Mouse (Mus musculus) stomach, postnatal 0 days (tissue): ENCODE data around the gene Fam221b. TPM values are rescaled to one million over a fixed set of nuclear protein-coding genes. Genes with fewer than 3 reads are reported as not detected.

Source experiments
- ATAC-seq: fragments of 200-750 bp; cut with Nextera tagmentation; 2 replicates; pipeline ENCODE4 v1.8.0; 2017; ENCODE audit not compliant: low FRiP score, low TSS enrichment
- DNase-seq: peaks from one replicate; pipeline ENCODE4 v3.0.0-alpha.2; 2016; ENCODE audit warnings: low spot score
- H3K27ac ChIP-seq: fragments of 300-500 bp; sonication (generic); replicated peaks from 2 replicates; pipeline ENCODE4 v1.5.1; 2014; ENCODE audit warnings: mild to moderate bottlenecking, control low read depth
- H3K27me3 ChIP-seq: fragments of 300-500 bp; sonication (generic); 2 replicates; pipeline ENCODE4 v1.6.1; 2014; ENCODE audit warnings: low read length; ENCODE audit not compliant: control insufficient read depth, insufficient read depth
- H3K36me3 ChIP-seq: fragments of 300-500 bp; sonication (generic); 2 replicates; pipeline ENCODE4 v1.6.1; 2014; ENCODE audit warnings: low read length, mixed read lengths; ENCODE audit not compliant: control insufficient read depth, insufficient read depth
- H3K4me1 ChIP-seq: fragments of 300-500 bp; sonication (generic); replicated peaks from 2 replicates; pipeline ENCODE4 v1.6.1; 2014; ENCODE audit warnings: antibody characterized with exemption; ENCODE audit not compliant: control insufficient read depth, insufficient read depth
- H3K4me2 ChIP-seq: fragments of 300-500 bp; sonication (generic); replicated peaks from 2 replicates; pipeline ENCODE4 v1.6.1; 2014; ENCODE audit warnings: low read depth, mild to moderate bottlenecking, control low read depth, moderate library complexity
- H3K4me3 ChIP-seq: fragments of 300-500 bp; sonication (generic); 2 replicates; pipeline ENCODE4 v1.5.1; 2014; ENCODE audit warnings: low read depth, low read length, control low read depth
- H3K9ac ChIP-seq: fragments of 300-500 bp; sonication (generic); 2 replicates; pipeline ENCODE4 v1.6.1; 2014; ENCODE audit warnings: mild to moderate bottlenecking, low read length, control low read depth, mixed read lengths
- H3K9me3 ChIP-seq: fragments of 300-500 bp; sonication (generic); 2 replicates; pipeline ENCODE4 v1.6.1; 2016; ENCODE audit warnings: low read length; ENCODE audit not compliant: control insufficient read depth
- CTCF ChIP-seq: IDR thresholded peaks from 2 replicates; pipeline ENCODE4 v1.5.1; 2016; ENCODE audit warnings: antibody characterized with exemption, low read depth, mild to moderate bottlenecking, moderate library complexity
- EP300 ChIP-seq: optimal IDR thresholded peaks from 2 replicates; pipeline ENCODE3; 2016; ENCODE audit warnings: antibody characterized with exemption
- WGBS: fragments of 180-500 bp; shearing (Covaris S2); extraction: QIAGEN DNeasy Blood & Tissue Kit; methylation state at CpG from one replicate; pipeline ENCODE4 v1.1.7; 2014; 5-methylcytosine and 5-hydroxymethylcytosine counted together
- microRNA-seq: library from miRNA; unstranded; fragments of <30 nt; microRNA quantifications from one replicate; pipeline ENCODE4, GENCODE M21; 2016
- polyA plus RNA-seq: library from polyadenylated mRNA; unstranded; fragments of >200 nt; fragmentation: Nextera tagmentation; extraction: Ambion mirVana; gene quantifications from 2 replicates; pipeline ENCODE4 v1.2.1, GENCODE M21; 2015

Gene Fam221b
- polyA plus RNA-seq, 1 experiment from 2014 or later: 3.6 TPM

- Histone ChIP-seq H3K36me3 (no peaks in the 10 kb centered on the region), H3K4me3 (no peak overlapping the region), H3K9ac (no peak overlapping the region), H3K4me2 (no peak overlapping the region), H3K4me1 (peaks cover 8% of the 10 kb centered on the region; the same call in 1 of the 2 replicates), H3K27me3 (peaks cover 3% of the 10 kb centered on the region; the same call in 1 of the 2 replicates), H3K9me3 (no peaks in the 10 kb centered on the region), H3K27ac (no peak overlapping the region)
- ATAC-seq: no peak
- peak; percentile 18 for DNase-seq
- TF ChIP-seq EP300 (no peak), CTCF (no peak)
- 48% methylated on average over 20 of the region's 20 CpGs for WGBS
Measured at GRCm38 (mm10) chr4:43629106-43629817, 39.7 kb downstream of the Fam221b start.

GRCm38 (mm10) chr4:43620146-43620778 lies 48.7 kb downstream of the Fam221b start:
- H3K4me2 ChIP-seq: no peak overlapping the region
- H3K4me1 ChIP-seq: no peaks in the 10 kb centered on the region
- H3K9me3 ChIP-seq: no peaks in the 10 kb centered on the region
- TF ChIP-seq CTCF (no peak), EP300 (no peak)
- H3K27me3 ChIP-seq: no peaks in the 10 kb centered on the region
- 77% methylated on average over 4 of the region's 4 CpGs for WGBS
- no peak for ATAC-seq
- no peak overlapping the region for H3K4me3 ChIP-seq
- H3K27ac ChIP-seq: no peak overlapping the region
- H3K36me3 ChIP-seq: no peaks in the 10 kb centered on the region
- H3K9ac ChIP-seq: no peak overlapping the region
- peak; percentile 11 for DNase-seq

- 53% methylated on average over 3 of the region's 3 CpGs for WGBS
- Histone ChIP-seq H3K4me2 (no peak overlapping the region), H3K36me3 (no peaks in the 10 kb centered on the region), H3K9me3 (no peaks in the 10 kb centered on the region), H3K9ac (no peak overlapping the region), H3K4me1 (no peaks in the 10 kb centered on the region), H3K27ac (no peak overlapping the region), H3K4me3 (no peak overlapping the region), H3K27me3 (no peaks in the 10 kb centered on the region)
- DNase-seq (peak; percentile 24), ATAC-seq (no peak)
- TF ChIP-seq EP300 (no peak), CTCF (no peak)
Measured at GRCm38 (mm10) chr4:43613060-43613730, 55.8 kb downstream of the Fam221b start.

GRCm38 (mm10) chr4:43612534-43612933 lies 56.4 kb downstream of the Fam221b start:
- Histone ChIP-seq H3K4me3 (no peak overlapping the region), H3K4me1 (no peaks in the 10 kb centered on the region), H3K9ac (no peak overlapping the region), H3K27me3 (no peaks in the 10 kb centered on the region), H3K9me3 (no peaks in the 10 kb centered on the region), H3K4me2 (no peak overlapping the region), H3K36me3 (no peaks in the 10 kb centered on the region), H3K27ac (no peak overlapping the region)
- no peak for ATAC-seq
- no peak for DNase-seq
- TF ChIP-seq EP300: no peak
- no peak for TF ChIP-seq CTCF
- 40% methylated on average over 10 of the region's 10 CpGs for WGBS

Small RNA genes within 50 kb of the gene (microRNA-seq; reads per million reads assigned to microRNA genes)
- gene Gm25262: not detected

Other genes starting within 250 kb of the Fam221b start
- gene Fam166b, start 240.0 kb downstream of the Fam221b start, polyA plus RNA-seq: 0.12 and 0.27 TPM in 2 replicates
- 4.7 TPM in 2 replicates for gene Tesk1, start 227.2 kb downstream of the Fam221b start, polyA plus RNA-seq
- gene Cd72, start 214.5 kb downstream of the Fam221b start, polyA plus RNA-seq: 2.8 and 3.2 TPM in 2 replicates
- not detected in 2 replicates for gene Sit1, start 185.4 kb downstream of the Fam221b start, polyA plus RNA-seq
- gene Ccdc107, start 176.2 kb downstream of the Fam221b start, polyA plus RNA-seq: 118 and 120 TPM in 2 replicates
- gene Arhgef39, start 169.4 kb downstream of the Fam221b start, polyA plus RNA-seq: 10.7 and 11.8 TPM in 2 replicates
- 2.6 and 3.1 TPM in 2 replicates for gene Car9, start 162.2 kb downstream of the Fam221b start, polyA plus RNA-seq
- 2,018 and 2,237 TPM in 2 replicates for gene Tpm2, start 145.4 kb downstream of the Fam221b start, polyA plus RNA-seq
- 85.6 and 89.2 TPM in 2 replicates for gene Creb3, start 106.8 kb downstream of the Fam221b start, polyA plus RNA-seq
- gene Tln1, start 106.5 kb downstream of the Fam221b start, polyA plus RNA-seq: 42.7 and 60.3 TPM in 2 replicates
- 11.7 and 13.0 TPM in 2 replicates for gene Rgp1, start 90.4 kb downstream of the Fam221b start, polyA plus RNA-seq
- 25.0 and 26.1 TPM in 2 replicates for gene Gba2, start 90.3 kb downstream of the Fam221b start, polyA plus RNA-seq
- gene Msmp, start 84.7 kb downstream of the Fam221b start, polyA plus RNA-seq: 0.25 and 0.34 TPM in 2 replicates
- gene Npr2, start 37.2 kb downstream of the Fam221b start, polyA plus RNA-seq: 4.8 and 6.7 TPM in 2 replicates
- gene Spag8, start 15.6 kb downstream of the Fam221b start, polyA plus RNA-seq: 0.23 and 0.38 TPM in 2 replicates
- 150 and 152 TPM in 2 replicates for gene Hint2, start 12.7 kb downstream of the Fam221b start, polyA plus RNA-seq
- gene Tmem8b, start 174 bp downstream of the Fam221b start, polyA plus RNA-seq: 2.0 and 2.4 TPM in 2 replicates
- gene Olfr70, start 31.7 kb upstream of the Fam221b start, polyA plus RNA-seq: not detected in 2 replicates
- not detected in 2 replicates for gene Olfr71, start 41.1 kb upstream of the Fam221b start, polyA plus RNA-seq
- 6.1 and 7.8 TPM in 2 replicates for gene Hrct1, start 58.0 kb upstream of the Fam221b start, polyA plus RNA-seq
- 0.27 and 0.30 TPM in 2 replicates for gene Spaar, start 60.9 kb upstream of the Fam221b start, polyA plus RNA-seq
- gene Olfr159, start 101.9 kb upstream of the Fam221b start, polyA plus RNA-seq: not detected in 2 replicates
- not detected in 2 replicates for gene Olfr156, start 154.8 kb upstream of the Fam221b start, polyA plus RNA-seq
- 0.04 and 0.06 TPM in 2 replicates for gene Olfr157, start 171.1 kb upstream of the Fam221b start, polyA plus RNA-seq
- 0.02 TPM in 1 of 2 replicates, not detected in the other for gene Olfr155, start 182.4 kb upstream of the Fam221b start, polyA plus RNA-seq
- 10.2 and 11.3 TPM in 2 replicates for gene Reck, start 206.4 kb upstream of the Fam221b start, polyA plus RNA-seq